Mouse (Mus musculus): ENCODE data around the gene Tmem50b. TPM values are rescaled to one million over a fixed set of nuclear protein-coding genes. Genes with fewer than 3 reads are reported as not detected.

The Tmem50b gene
- polyA plus RNA-seq, 1 experiment from 2014 or later: 42.4 TPM

GRCm38 (mm10) chr16:91620185-91620584, 22.6 kb upstream of the Tmem50b start:
- ATAC-seq (replicated peaks; ENCODE audit: low FRiP score): no peak
- H3K4me3 ChIP-seq (ENCODE audit: low read depth, low read length): no peak overlapping the region
- no peak overlapping the region for H3K27ac ChIP-seq (ENCODE audit: low read depth, low read length)
- peaks cover 10% of the 10 kb centered on the region; the same call in 1 of the 2 replicates for H3K36me3 ChIP-seq (ENCODE audit: control insufficient read depth, insufficient read depth, low read length)
- no peaks in the 10 kb centered on the region for H3K27me3 ChIP-seq (ENCODE audit: control insufficient read depth, insufficient read depth, low read length)
- H3K9me3 ChIP-seq (ENCODE audit: control insufficient read depth, low read length): no peaks in the 10 kb centered on the region
- 95% methylated on average over 5 of the region's 5 CpGs for WGBS
- DNase-seq (ENCODE audit: low spot score): no peak
- no peak overlapping the region for H3K4me2 ChIP-seq (ENCODE audit: low read depth, low read length, severe bottlenecking)
- peaks cover 3% of the 10 kb centered on the region; the same call in 1 of the 2 replicates for H3K4me1 ChIP-seq (replicated peaks; ENCODE audit: control insufficient read depth, insufficient read depth, low read length)
- H3K9ac ChIP-seq (ENCODE audit: low read length): no peak overlapping the region

- peak within 1 kb of the TSS; percentile 69 for H3K9ac ChIP-seq (ENCODE audit: low read length)
- peaks cover 9% of the 10 kb centered on the region; the same call in 1 of the 2 replicates for H3K36me3 ChIP-seq (ENCODE audit: control insufficient read depth, insufficient read depth, low read length)
- 10% methylated on average over 39 of the region's 39 CpGs for WGBS
- no peak within 1 kb of the TSS for H3K27ac ChIP-seq (ENCODE audit: low read depth, low read length)
- peak within 1 kb of the TSS; percentile 67 for H3K4me3 ChIP-seq (ENCODE audit: low read depth, low read length)
- peaks cover 3% of the 10 kb centered on the region; the same call in 1 of the 2 replicates for H3K4me1 ChIP-seq (replicated peaks; ENCODE audit: control insufficient read depth, insufficient read depth, low read length)
- DNase-seq (ENCODE audit: low spot score) (peak; percentile 86), ATAC-seq (replicated peaks; ENCODE audit: low FRiP score) (peak; percentile 94)
- peak within 1 kb of the TSS; percentile 83 for H3K4me2 ChIP-seq (ENCODE audit: low read depth, low read length, severe bottlenecking)
- no peaks in the 10 kb centered on the region for H3K27me3 ChIP-seq (ENCODE audit: control insufficient read depth, insufficient read depth, low read length)
- no peaks in the 10 kb centered on the region for H3K9me3 ChIP-seq (ENCODE audit: control insufficient read depth, low read length)
Measured at GRCm38 (mm10) chr16:91618511-91619501, 21.2 kb upstream of the Tmem50b start, which contains the start of gene Dnajc28. Gene Dnajc28, minus strand, starts transcription at chr16:91619026.

DNA sequence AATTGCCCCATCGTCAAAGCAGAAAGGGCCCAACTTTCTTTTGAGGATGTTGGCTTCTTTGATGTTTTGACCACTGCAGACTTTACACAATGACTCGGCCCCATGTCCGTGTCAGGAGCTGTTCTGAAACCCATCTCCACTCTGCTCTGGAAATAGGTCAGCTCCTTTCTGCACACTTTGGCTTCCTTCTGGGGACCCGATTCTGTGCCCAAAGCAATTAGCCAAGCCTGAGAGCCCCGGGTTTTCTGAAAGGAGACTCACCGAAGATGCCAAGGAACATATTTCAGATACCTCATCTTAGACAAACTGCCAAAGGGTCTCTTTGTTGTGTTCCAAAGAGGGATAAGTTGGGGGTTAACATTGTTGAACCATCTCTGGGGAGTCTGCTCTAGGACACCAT, 17.0 kb upstream of the Tmem50b start:
- H3K4me2 ChIP-seq (ENCODE audit: low read depth, low read length, severe bottlenecking): no peak overlapping the region
- WGBS: 86% methylated on average over 6 of the region's 6 CpGs
- no peak overlapping the region for H3K9ac ChIP-seq (ENCODE audit: low read length)
- H3K27ac ChIP-seq (ENCODE audit: low read depth, low read length): no peak overlapping the region
- no peak overlapping the region for H3K4me3 ChIP-seq (ENCODE audit: low read depth, low read length)
- H3K27me3 ChIP-seq (ENCODE audit: control insufficient read depth, insufficient read depth, low read length): no peaks in the 10 kb centered on the region
- no peaks in the 10 kb centered on the region for H3K9me3 ChIP-seq (ENCODE audit: control insufficient read depth, low read length)
- H3K36me3 ChIP-seq (ENCODE audit: control insufficient read depth, insufficient read depth, low read length): no peaks in the 10 kb centered on the region
- ATAC-seq (replicated peaks; ENCODE audit: low FRiP score) (no peak), DNase-seq (ENCODE audit: low spot score) (no peak)
- H3K4me1 ChIP-seq (replicated peaks; ENCODE audit: control insufficient read depth, insufficient read depth, low read length): peaks cover 3% of the 10 kb centered on the region; the same call in 1 of the 2 replicates

GRCm38 (mm10) chr16:91612525-91612924, 14.9 kb upstream of the Tmem50b start:
- Histone ChIP-seq H3K27me3 (ENCODE audit: control insufficient read depth, insufficient read depth, low read length) (no peaks in the 10 kb centered on the region), H3K4me1 (replicated peaks; ENCODE audit: control insufficient read depth, insufficient read depth, low read length) (no peaks in the 10 kb centered on the region), H3K9me3 (ENCODE audit: control insufficient read depth, low read length) (no peaks in the 10 kb centered on the region), H3K27ac (ENCODE audit: low read depth, low read length) (no peak overlapping the region), H3K9ac (ENCODE audit: low read length) (no peak overlapping the region), H3K4me3 (ENCODE audit: low read depth, low read length) (no peak overlapping the region), H3K36me3 (ENCODE audit: control insufficient read depth, insufficient read depth, low read length) (no peaks in the 10 kb centered on the region), H3K4me2 (ENCODE audit: low read depth, low read length, severe bottlenecking) (no peak overlapping the region)
- no peak for ATAC-seq (replicated peaks; ENCODE audit: low FRiP score)
- no peak for DNase-seq (ENCODE audit: low spot score)
- 77% methylated on average over 5 of the region's 5 CpGs for WGBS

DNA sequence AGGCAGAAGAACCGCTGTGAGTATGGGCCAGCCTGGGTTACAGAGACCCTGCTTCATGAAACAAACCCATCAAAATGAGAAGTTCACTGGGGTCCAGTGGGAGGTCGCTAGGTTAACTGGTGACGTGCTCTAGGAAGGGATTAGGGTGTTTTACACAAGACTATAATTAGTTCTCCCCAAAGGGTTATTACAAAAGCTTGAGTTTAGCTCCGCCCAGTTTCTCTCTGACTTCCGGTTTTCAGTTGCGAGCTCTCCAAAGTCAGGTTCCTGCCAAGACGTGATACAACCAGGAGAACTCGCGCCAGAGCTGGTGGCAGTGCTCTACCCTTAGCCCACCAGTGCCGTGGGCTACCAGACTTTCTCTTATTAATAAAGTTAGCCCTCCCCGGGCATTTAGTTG, 13.6 kb upstream of the Tmem50b start:
- H3K4me3 ChIP-seq (ENCODE audit: low read depth, low read length): no peak overlapping the region
- H3K4me2 ChIP-seq (ENCODE audit: low read depth, low read length, severe bottlenecking): no peak overlapping the region
- DNase-seq (ENCODE audit: low spot score) (no peak), ATAC-seq (replicated peaks; ENCODE audit: low FRiP score) (no peak)
- WGBS: 73% methylated on average over 11 of the region's 11 CpGs
- no peaks in the 10 kb centered on the region for H3K9me3 ChIP-seq (ENCODE audit: control insufficient read depth, low read length)
- no peaks in the 10 kb centered on the region for H3K36me3 ChIP-seq (ENCODE audit: control insufficient read depth, insufficient read depth, low read length)
- no peaks in the 10 kb centered on the region for H3K27me3 ChIP-seq (ENCODE audit: control insufficient read depth, insufficient read depth, low read length)
- no peaks in the 10 kb centered on the region for H3K4me1 ChIP-seq (replicated peaks; ENCODE audit: control insufficient read depth, insufficient read depth, low read length)
- no peak overlapping the region for H3K27ac ChIP-seq (ENCODE audit: low read depth, low read length)
- H3K9ac ChIP-seq (ENCODE audit: low read length): no peak overlapping the region

- WGBS: 81% methylated on average over 9 of the region's 9 CpGs
- DNase-seq (ENCODE audit: low spot score): no peak
- H3K4me2 ChIP-seq (ENCODE audit: low read depth, low read length, severe bottlenecking): no peak overlapping the region
- no peak overlapping the region for H3K27ac ChIP-seq (ENCODE audit: low read depth, low read length)
- H3K4me1 ChIP-seq (replicated peaks; ENCODE audit: control insufficient read depth, insufficient read depth, low read length): no peaks in the 10 kb centered on the region
- H3K4me3 ChIP-seq (ENCODE audit: low read depth, low read length): no peak overlapping the region
- ATAC-seq (replicated peaks; ENCODE audit: low FRiP score): no peak
- no peaks in the 10 kb centered on the region for H3K27me3 ChIP-seq (ENCODE audit: control insufficient read depth, insufficient read depth, low read length)
- no peaks in the 10 kb centered on the region for H3K36me3 ChIP-seq (ENCODE audit: control insufficient read depth, insufficient read depth, low read length)
- no peaks in the 10 kb centered on the region for H3K9me3 ChIP-seq (ENCODE audit: control insufficient read depth, low read length)
- no peak overlapping the region for H3K9ac ChIP-seq (ENCODE audit: low read length)
Measured at GRCm38 (mm10) chr16:91609501-91610245, 12.1 kb upstream of the Tmem50b start.

- H3K9me3 ChIP-seq (ENCODE audit: control insufficient read depth, low read length): no peaks in the 10 kb centered on the region
- WGBS: 89% methylated on average over 8 of the region's 8 CpGs
- no peaks in the 10 kb centered on the region for H3K36me3 ChIP-seq (ENCODE audit: control insufficient read depth, insufficient read depth, low read length)
- H3K4me2 ChIP-seq (ENCODE audit: low read depth, low read length, severe bottlenecking): no peak overlapping the region
- ATAC-seq (replicated peaks; ENCODE audit: low FRiP score): no peak
- H3K4me3 ChIP-seq (ENCODE audit: low read depth, low read length): no peak overlapping the region
- H3K4me1 ChIP-seq (replicated peaks; ENCODE audit: control insufficient read depth, insufficient read depth, low read length): no peaks in the 10 kb centered on the region
- H3K27ac ChIP-seq (ENCODE audit: low read depth, low read length): no peak overlapping the region
- H3K27me3 ChIP-seq (ENCODE audit: control insufficient read depth, insufficient read depth, low read length): no peaks in the 10 kb centered on the region
- H3K9ac ChIP-seq (ENCODE audit: low read length): no peak overlapping the region
- DNase-seq (ENCODE audit: low spot score): no peak
Measured at GRCm38 (mm10) chr16:91606958-91607357, 9.4 kb upstream of the Tmem50b start.

- 85% methylated on average over 6 of the region's 6 CpGs for WGBS
- Histone ChIP-seq H3K9ac (ENCODE audit: low read length) (no peak overlapping the region), H3K4me3 (ENCODE audit: low read depth, low read length) (no peak overlapping the region), H3K27me3 (ENCODE audit: control insufficient read depth, insufficient read depth, low read length) (no peaks in the 10 kb centered on the region), H3K9me3 (ENCODE audit: control insufficient read depth, low read length) (no peaks in the 10 kb centered on the region), H3K4me2 (ENCODE audit: low read depth, low read length, severe bottlenecking) (no peak overlapping the region), H3K36me3 (ENCODE audit: control insufficient read depth, insufficient read depth, low read length) (no peaks in the 10 kb centered on the region), H3K4me1 (replicated peaks; ENCODE audit: control insufficient read depth, insufficient read depth, low read length) (no peaks in the 10 kb centered on the region), H3K27ac (ENCODE audit: low read depth, low read length) (no peak overlapping the region)
- ATAC-seq (replicated peaks; ENCODE audit: low FRiP score) (no peak), DNase-seq (ENCODE audit: low spot score) (no peak)
Measured at GRCm38 (mm10) chr16:91605156-91605555, 7.6 kb upstream of the Tmem50b start.
